Mouse (Mus musculus) gastrocnemius, adult 2 months (tissue): ENCODE results near the gene 4930452B06Rik. TPM values are rescaled to one million over a fixed set of nuclear protein-coding genes. Genes with fewer than 3 reads are reported as not detected.
"Not testable (repeated sequence)": the region's sequence is repeated elsewhere in the genome, so short reads cannot be mapped to it uniquely, and the experiment has no call there.

Experiments
- DNase-seq: peaks from one replicate; pipeline ENCODE4 v3.0.0; 2022
- H3K27ac ChIP-seq: fragments of 200-600 bp; 2 replicates; pipeline ENCODE4 v1.8.1; 2022; ENCODE audit warnings: mild to moderate bottlenecking
- H3K4me3 ChIP-seq: fragments of 200-600 bp; 2 replicates; pipeline ENCODE4 v1.8.1; 2022; ENCODE audit warnings: mild to moderate bottlenecking, moderate library complexity
- CTCF ChIP-seq: fragments of 200-600 bp; IDR thresholded peaks from 2 replicates; pipeline ENCODE4 v1.8.1; 2022; ENCODE audit warnings: antibody characterized with exemption, mild to moderate bottlenecking, moderate library complexity
- intact Hi-C: fragments of 180-260 bp; cut with DNase I; formaldehyde crosslinking; loops from one replicate; pipeline ENCODE4 v1.15.1; 2025
- total RNA-seq, 2 experiments: library from RNA; stranded (reverse); gene quantifications; 2 replicates each; pipeline ENCODE4 v1.2.3; 2021

The 4930452B06Rik gene
- total RNA-seq, 2 experiments from 2014 or later = 0.15 TPM; not detected in 1

DNA sequence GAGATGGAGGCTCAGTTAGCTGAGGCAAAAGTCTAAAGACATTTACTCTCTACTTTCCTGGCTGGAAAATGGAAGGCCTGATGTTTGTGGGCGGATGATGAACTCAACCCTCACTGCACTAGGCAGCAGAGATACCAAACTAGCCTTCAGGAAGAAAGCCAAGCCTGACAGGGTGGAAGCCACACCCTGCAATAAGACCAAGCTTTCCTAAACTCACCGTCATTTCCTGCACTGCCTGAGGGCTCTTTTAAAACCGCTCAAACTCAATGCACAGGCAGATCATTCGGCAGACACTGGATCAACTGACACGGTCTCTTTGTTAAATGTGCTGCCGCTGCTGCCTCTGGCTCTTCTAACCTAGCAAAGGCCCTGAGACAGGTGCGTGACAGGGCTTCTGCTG lies 50.4 kb downstream of the 4930452B06Rik start:
- DNase-seq = peak; percentile 16
- intact Hi-C loops = no loop called here
- no peak for TF ChIP-seq CTCF

DNA sequence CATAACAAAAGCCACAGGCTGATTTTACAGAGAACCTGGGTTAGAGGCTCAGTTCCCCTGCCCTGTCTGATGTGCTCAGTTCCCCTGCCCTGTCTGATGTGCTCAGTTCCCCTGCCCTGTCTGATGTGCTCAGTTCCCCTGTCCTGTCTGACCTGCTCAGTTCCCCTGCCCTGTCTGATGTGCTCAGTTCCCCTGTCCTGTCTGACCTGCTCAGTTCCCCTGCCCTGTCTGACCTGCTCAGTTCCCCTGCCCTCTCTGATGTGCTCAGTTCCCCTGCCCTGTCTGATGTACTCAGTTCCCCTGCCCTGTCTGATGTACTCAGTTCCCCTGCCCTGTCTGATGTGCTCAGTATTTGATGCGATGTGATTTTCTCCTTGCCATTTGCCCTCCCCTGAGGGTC lies 51.6 kb downstream of the 4930452B06Rik start:
- H3K4me3 ChIP-seq, DNase-seq, intact Hi-C loops, H3K27ac ChIP-seq: not testable (repeated sequence)

More for the DNA sequence above, 50.4 kb downstream of the 4930452B06Rik start:
- H3K27ac ChIP-seq = no peak overlapping the region
- H3K4me3 ChIP-seq = no peak overlapping the region

DNA sequence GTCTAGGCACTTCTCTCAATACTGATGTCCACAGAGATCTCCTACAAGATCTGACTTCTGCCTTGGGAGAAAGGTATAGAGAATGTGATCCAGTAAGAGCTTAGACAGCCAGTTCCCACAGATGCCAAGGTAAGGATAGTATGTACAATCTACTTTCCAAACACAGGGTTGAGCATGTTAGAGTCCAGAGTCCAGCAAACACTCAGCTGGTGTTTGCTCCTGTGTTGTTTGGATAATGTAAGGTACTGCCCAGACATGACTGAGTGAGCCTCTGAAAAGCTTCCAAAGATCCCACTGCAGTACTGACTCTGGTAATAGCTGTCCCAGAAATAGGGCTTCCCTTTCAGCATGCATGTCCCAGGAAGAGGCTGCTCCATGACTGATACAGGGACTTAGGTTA lies 54.0 kb downstream of the 4930452B06Rik start:
- no peak overlapping the region for H3K4me3 ChIP-seq
- no peak overlapping the region for H3K27ac ChIP-seq
- no peak for DNase-seq
- TF ChIP-seq CTCF = no peak
- intact Hi-C loops = no loop called here

DNA sequence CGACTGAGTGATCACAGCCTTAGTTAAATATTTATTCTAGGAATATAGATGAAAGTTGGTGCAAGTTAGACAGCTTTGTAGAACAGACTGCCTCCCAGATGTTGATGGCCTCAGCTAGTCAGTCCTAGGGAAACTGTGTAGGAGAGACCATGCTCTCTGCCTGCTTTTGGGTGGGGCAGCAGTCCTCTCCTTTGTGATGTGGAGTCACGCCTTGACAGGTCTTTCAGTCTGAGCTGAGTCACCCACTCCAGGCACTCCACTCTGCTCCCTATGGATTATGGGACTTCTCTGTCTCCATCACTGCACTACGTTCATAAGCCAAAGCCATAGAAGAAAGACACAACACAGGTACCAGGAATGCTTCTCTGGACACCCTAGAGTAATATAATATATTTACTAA lies 55.9 kb downstream of the 4930452B06Rik start:
- Histone ChIP-seq H3K27ac (no peak overlapping the region), H3K4me3 (no peak overlapping the region)
- intact Hi-C loops = no loop called here
- no peak for TF ChIP-seq CTCF
- no peak for DNase-seq

DNA sequence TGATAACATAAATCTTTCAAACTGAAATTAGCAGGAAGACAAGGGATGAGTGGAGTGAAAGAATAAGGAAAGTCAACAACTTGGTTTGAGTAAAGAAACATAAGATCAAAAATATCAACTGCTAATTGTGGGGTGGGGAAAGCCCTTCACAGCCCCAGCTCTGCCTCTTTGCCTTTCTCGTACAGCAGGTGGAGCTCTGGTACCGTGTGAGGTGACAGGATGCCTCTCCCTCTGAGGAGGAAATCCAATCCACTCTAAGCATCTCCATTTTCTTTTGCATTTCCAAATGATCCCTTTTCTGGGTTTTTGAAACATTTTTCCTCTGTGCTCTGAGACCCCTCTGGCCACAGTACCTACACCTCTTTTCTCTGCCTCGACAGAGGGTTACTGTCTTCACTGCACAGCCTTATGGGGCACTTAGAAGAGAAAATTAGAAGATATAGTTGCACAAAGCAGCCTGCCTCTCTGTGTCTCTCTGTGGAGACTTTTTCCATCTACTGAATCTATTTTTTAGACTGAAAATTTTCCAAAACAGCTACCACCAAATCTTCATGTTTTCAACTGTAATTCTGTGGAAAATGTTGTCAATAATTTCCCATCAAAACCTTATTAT lies 57.4 kb downstream of the 4930452B06Rik start:
- H3K4me3 ChIP-seq = no peak overlapping the region
- peak; percentile 36 for DNase-seq
- no peak overlapping the region for H3K27ac ChIP-seq
- peak; percentile 64 for TF ChIP-seq CTCF
- intact Hi-C loops = no loop called here

DNA sequence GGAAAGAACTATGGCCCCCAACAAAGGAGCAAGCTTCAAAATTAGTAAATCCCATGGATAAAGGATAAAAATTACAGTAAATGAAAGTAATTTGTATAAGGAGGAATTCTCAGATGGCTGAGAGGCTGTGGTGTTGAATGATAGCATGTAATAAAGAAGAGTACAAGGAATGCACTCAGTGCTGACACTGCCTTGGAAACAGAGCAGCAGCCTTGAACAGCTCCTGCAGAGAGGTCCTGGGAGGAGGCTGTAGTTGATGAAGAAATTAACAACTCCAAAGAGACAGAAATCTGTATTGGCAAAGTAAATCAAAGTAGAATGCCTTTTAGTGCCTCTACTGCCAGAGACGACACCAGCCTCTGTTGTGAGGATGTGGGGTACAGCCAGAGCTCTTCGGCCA lies 61.1 kb downstream of the 4930452B06Rik start:
- H3K27ac ChIP-seq = no peak overlapping the region
- no peak for TF ChIP-seq CTCF
- DNase-seq = no peak
- intact Hi-C loops = no loop called here
- H3K4me3 ChIP-seq = no peak overlapping the region

DNA sequence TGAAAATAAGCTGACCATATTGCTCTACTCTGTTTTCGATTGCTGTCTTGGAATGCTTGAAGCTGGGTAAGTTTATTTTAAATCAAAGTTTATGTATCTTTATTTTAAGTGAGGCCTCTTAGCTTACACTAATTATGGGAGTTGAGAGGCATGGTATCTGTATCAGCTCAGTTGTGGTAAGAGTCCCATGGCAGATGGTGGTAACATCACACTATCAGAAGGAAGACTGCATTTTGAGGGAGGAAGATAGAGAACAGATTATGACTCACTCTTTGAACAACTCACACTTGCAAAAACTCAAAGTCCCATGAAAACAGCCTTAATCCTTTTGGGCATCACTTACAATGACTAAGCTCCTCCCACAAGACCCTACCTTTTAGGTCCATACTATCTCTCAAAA lies 81.0 kb downstream of the 4930452B06Rik start:
- no peak overlapping the region for H3K27ac ChIP-seq
- no peak overlapping the region for H3K4me3 ChIP-seq
- no peak for TF ChIP-seq CTCF
- intact Hi-C loops = no loop called here
- no peak for DNase-seq

DNA sequence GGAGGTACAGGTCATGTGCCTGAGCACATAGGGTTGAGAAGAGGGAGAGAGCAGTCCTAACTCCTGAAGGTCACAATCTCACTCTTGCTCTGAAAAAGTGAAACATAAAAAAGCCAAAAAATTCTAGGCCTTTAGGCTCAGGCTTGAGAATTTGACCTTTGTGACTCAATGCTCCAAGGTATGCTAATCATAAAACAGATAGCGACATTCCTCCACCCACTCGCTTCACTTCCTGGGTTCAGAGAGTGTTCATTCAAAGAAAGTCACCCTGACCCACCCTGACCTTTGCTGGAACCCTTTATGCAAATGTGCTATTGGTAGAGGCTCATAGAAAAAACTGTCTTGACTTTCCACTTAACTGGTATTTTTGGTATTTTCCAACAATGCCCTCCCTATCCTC lies 115.0 kb downstream of the 4930452B06Rik start:
- intact Hi-C loops, H3K4me3 ChIP-seq, DNase-seq, H3K27ac ChIP-seq: not testable (repeated sequence)

DNA sequence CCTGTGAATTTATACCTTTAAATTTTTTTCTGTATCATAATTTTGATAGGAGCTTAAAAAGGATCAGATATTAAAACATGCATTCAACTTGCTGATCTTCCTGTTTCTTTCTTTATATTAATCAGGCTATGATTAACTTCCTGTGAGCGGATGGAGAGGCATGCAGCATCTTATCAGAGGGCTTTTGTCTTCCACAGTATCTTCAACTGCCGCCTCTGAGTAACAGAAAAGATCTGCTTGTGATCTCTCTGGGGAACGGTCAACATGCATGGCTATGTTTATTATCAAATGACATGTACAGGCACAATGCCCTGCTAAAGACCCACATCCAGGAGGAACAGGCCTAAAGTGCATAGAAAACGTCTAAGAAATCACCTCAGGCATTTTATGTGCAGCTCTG lies 116.9 kb downstream of the 4930452B06Rik start:
- DNase-seq = no peak

DNA sequence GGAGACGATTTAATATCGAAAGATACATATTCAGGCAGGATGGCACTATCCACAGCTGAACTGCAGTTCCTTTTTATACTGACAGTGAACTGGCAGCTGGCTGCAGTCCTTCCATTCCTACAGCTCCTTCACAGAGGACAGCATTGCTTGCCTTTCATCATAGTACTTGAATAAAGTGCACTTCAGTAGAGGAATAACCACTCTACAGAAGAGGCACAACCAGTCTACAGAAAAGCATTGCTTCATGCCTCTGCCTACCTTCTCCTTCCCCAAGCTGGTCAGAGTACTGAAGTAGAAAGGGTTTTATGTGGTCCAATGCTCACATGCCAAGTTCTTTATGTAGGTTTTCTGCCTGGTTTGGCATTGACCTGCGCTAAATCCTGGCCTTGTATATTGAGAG lies 130.0 kb downstream of the 4930452B06Rik start:
- Histone ChIP-seq H3K27ac (no peak overlapping the region), H3K4me3 (no peak overlapping the region)
- DNase-seq = no peak
- TF ChIP-seq CTCF = no peak
- intact Hi-C loops = no loop called here

More for the DNA sequence above, 116.9 kb downstream of the 4930452B06Rik start:
- Histone ChIP-seq H3K4me3 (no peak overlapping the region), H3K27ac (no peak overlapping the region)
- intact Hi-C loops = no loop called here
- TF ChIP-seq CTCF = no peak

DNA sequence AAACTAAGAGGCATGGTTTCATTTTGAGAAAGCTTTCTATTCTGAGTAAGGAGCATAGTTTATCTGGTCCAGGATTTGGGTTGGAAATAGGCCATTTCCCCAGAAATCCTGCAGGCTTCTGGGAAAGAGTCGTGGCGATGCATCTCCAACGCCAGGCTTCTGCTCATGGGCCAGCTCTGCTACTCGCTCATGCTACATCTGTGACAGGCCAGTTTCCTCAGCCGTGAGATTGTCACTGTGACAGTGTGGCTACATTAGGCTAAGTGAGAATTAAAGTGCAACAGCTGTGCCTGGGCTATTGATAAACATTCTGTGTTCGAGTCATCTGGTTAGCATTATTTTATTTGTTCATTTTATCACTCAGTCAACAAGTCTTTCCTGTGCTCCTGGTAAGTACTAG lies 140.8 kb downstream of the 4930452B06Rik start:
- no peak for TF ChIP-seq CTCF
- no peak for DNase-seq
- Histone ChIP-seq H3K27ac (no peak overlapping the region), H3K4me3 (no peak overlapping the region)
- intact Hi-C loops = no loop called here

DNA sequence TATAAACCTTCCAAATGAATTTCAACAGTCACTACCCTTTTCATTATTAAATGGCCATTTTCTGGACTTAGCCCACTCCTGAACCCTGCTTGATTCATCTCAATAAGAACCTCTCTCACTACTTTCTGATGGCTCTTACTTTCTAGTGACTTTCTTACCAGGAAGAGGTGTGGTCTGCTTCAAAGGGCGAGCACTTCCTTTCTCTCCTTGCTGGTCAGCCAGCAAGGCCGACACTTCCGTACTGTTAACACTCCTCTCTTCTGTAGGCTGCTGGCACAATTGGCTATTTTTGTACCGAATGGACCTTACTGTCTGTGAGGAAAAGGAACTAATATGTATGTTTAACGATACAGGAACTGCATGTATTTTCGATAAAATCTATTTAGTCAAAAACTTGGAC lies 148.4 kb downstream of the 4930452B06Rik start:
- no peak for DNase-seq
- Histone ChIP-seq H3K4me3 (peak overlapping the region; percentile 29), H3K27ac (no peak overlapping the region)
- TF ChIP-seq CTCF = no peak
- intact Hi-C loops = no loop called here

DNA sequence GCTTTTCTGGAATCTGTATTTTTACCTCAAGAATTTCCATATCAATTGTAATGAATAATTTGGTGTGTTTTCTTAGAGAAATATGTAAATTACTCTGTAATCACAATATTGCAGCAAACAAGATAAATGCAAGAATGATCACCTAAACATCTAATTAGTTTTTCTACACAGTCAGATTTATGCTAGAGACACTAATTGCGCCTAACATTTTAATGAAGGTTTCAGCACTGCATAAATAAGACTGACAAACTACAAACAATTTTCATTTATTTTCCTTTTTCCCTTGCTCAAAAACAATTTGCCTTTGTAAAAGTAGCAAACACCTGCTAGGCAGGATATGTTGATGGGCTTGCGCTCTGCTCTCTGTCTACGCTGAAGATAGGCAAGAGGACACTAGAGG lies 152.0 kb downstream of the 4930452B06Rik start:
- DNase-seq = no peak
- TF ChIP-seq CTCF = no peak
- Histone ChIP-seq H3K4me3 (no peak overlapping the region), H3K27ac (no peak overlapping the region)
- intact Hi-C loops = no loop called here

DNA sequence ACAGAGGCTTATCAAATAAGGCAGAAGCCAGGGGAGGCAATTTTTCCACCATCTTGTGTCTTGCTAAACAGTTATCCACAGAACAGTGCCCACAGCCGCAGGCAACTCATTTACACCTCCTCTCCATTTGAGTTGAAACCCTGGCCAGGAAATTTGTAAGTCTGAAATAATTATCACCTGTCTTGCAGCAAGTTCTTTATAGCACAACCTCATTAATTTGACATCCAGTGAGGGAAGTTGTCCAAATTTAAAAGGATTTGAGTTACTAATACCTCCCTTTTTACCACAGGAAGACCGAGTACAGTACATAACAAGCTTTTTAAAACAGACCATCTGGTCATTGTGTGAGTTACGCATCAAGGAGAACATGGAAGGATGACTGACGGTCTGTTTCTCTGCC lies 154.8 kb downstream of the 4930452B06Rik start:
- no peak for TF ChIP-seq CTCF
- intact Hi-C loops = no loop called here
- Histone ChIP-seq H3K4me3 (no peak overlapping the region), H3K27ac (no peak overlapping the region)
- no peak for DNase-seq
